Mouse (Mus musculus) liver, embryonic 14.5 days (tissue): ENCODE measurements around the gene Cs.

Experiments
- CTCF ChIP-seq: IDR thresholded peaks from 2 replicates; pipeline ENCODE4 v1.5.1; 2016; ENCODE audit warnings: antibody characterized with exemption, low read depth, control low read depth
- EP300 ChIP-seq: IDR thresholded peaks from 2 replicates; pipeline ENCODE4 v1.6.1; 2016; ENCODE audit warnings: antibody characterized with exemption, low read depth

GRCm38 (mm10) chr10:128382482-128382881 lies 44.9 kb downstream of the Cs start:
- TF ChIP-seq CTCF: no peak
- TF ChIP-seq EP300: no peak
